Comparison of ENCODE assay signal across 7 mouse cellular contexts in the genomic region with DNA sequence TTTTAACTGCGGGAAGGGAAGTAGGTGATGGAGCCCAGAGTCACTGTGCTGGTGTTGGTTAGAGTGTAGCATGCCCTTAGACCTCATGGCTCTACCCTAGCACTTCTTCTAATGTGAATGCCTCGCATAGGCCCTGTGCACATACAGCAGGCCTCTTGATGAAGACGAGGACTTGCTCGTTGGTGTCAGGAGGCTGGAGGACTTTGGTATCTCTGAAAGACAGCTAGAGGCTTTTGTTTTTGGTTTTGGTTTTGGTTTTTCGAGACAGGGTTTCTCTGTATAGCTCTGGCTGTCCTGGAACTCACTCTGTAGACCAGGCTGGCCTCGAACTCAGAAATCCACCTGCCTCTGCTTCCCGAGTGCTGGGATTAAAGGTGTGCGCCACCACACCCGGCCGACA. TPM values are rescaled to one million over a fixed set of nuclear protein-coding genes. Genes with fewer than 3 reads are reported as not detected.
DNase-seq lines count a peak whose midpoint lies in the region; ATAC-seq and TF ChIP-seq lines count a peak whose summit lies in the region.
"Not testable (repeated sequence)": the region's sequence is repeated elsewhere in the genome, so short reads cannot be mapped to it uniquely, and the experiment has no call there.

No protein-coding gene starts in this region.

- H3K27ac ChIP-seq in liver, embryonic 11.5 days (ENCODE audit: low read depth, low read length): peak overlapping the region; percentile 59
- H3K27ac ChIP-seq in liver, embryonic 15.5 days (replicated peaks): peak overlapping the region; percentile 88

- peaks cover 80% of the 10 kb centered on the region for H3K4me1 ChIP-seq in G1E (ENCODE audit: insufficient read depth, low read depth, low read length)
- peaks cover 73% of the 10 kb centered on the region for H3K4me1 ChIP-seq in liver, embryonic 11.5 days (replicated peaks; ENCODE audit: control insufficient read depth, insufficient read depth, low read length)
- H3K4me1 ChIP-seq in liver, embryonic 15.5 days (replicated peaks): peaks cover 85% of the 10 kb centered on the region
- peaks cover 90% of the 10 kb centered on the region for H3K4me1 ChIP-seq in megakaryocyte, embryonic 14.5 days

- peak overlapping the region; percentile 57 for H3K4me2 ChIP-seq in liver, embryonic 11.5 days
- peak overlapping the region; percentile 66 for H3K4me2 ChIP-seq in liver, embryonic 15.5 days

- not testable (repeated sequence) for ATAC-seq in G1E (ENCODE audit: extremely low read depth, insufficient number of reproducible peaks, low FRiP score, poor library complexity, severe bottlenecking); liver, embryonic 11.5 days (replicated peaks; ENCODE audit: low FRiP score); liver, embryonic 15.5 days (ENCODE audit: insufficient read depth)
- ATAC-seq in common myeloid progenitor, adult 5-6 weeks (replicated peaks; ENCODE audit: low read depth, poor library complexity, severe bottlenecking): 0 out of 2 replicates have a peak, but pooled peaks have one; percentile 33

- peak overlapping the region; percentile 52; the same call in 1 of the 2 replicates for H3K4me3 ChIP-seq in G1E (ENCODE audit: low read depth, low read length)
- not testable (repeated sequence) for H3K4me3 ChIP-seq in liver, embryonic 11.5 days (ENCODE audit: low read depth, low read length)
- peak overlapping the region; percentile 41 for H3K4me3 ChIP-seq in liver, embryonic 15.5 days (replicated peaks)
- H3K4me3 ChIP-seq in megakaryocyte, embryonic 14.5 days (replicated peaks): peak overlapping the region; percentile 87

- H3K9ac ChIP-seq in liver, embryonic 11.5 days (ENCODE audit: low read depth, low read length): not testable (repeated sequence)
- peak overlapping the region; percentile 15 for H3K9ac ChIP-seq in liver, embryonic 15.5 days

- WGBS in liver, embryonic 11.5 days: 72% methylated on average over 10 of the region's 10 CpGs
- 55% methylated on average over 10 of the region's 10 CpGs for WGBS in liver, embryonic 15.5 days (ENCODE audit: insufficient replicate concordance)

- H3K27me3 ChIP-seq in G1E (ENCODE audit: insufficient read depth, low read length); liver, embryonic 11.5 days (replicated peaks; ENCODE audit: control insufficient read depth, insufficient read depth, low read length); liver, embryonic 15.5 days; megakaryocyte, embryonic 14.5 days (replicated peaks): not testable (repeated sequence)

- TF ChIP-seq CTCF in G1E (IDR thresholded peaks at IDR 0.05; ENCODE audit: low read depth, low read length): not testable (repeated sequence)

- peak; percentile 37 for DNase-seq in CD4-positive helper T cell, adult 2 months (ENCODE audit: low read depth, low spot score)
- not testable (repeated sequence) for DNase-seq in G1E (ENCODE audit: low spot score); liver, embryonic 11.5 days (ENCODE audit: low spot score)
- peak; percentile 76 for DNase-seq in heart, adult 11 months

- H3K9me3 ChIP-seq in G1E (replicated peaks); liver, embryonic 11.5 days (ENCODE audit: control insufficient read depth, low read length); liver, embryonic 15.5 days (replicated peaks); megakaryocyte, embryonic 14.5 days: not testable (repeated sequence)

- peaks cover 41% of the 10 kb centered on the region for H3K36me3 ChIP-seq in G1E (replicated peaks)
- H3K36me3 ChIP-seq in liver, embryonic 11.5 days (ENCODE audit: control insufficient read depth, insufficient read depth, low read length); liver, embryonic 15.5 days (replicated peaks): not testable (repeated sequence)
- H3K36me3 ChIP-seq in megakaryocyte, embryonic 14.5 days (replicated peaks; ENCODE audit: low read length): peaks cover 70% of the 10 kb centered on the region

RNA-seq across cellular contexts. Expression of gene Bmp2k, which starts 11.7 kb away (rescaled TPM):
- total RNA-seq in G1E (2014; fragmentation: Nextera tagmentation): 944 and 1,145 TPM in 2 replicates
- 341 and 380 TPM in 2 replicates for total RNA-seq in G1E (2017)
- 51.6 and 52.6 TPM in 2 replicates for polyA plus RNA-seq in G1E (2012)
- 24.6 and 29.1 TPM in 2 replicates for total RNA-seq in common myeloid progenitor, adult 5-6 weeks (2017)
- polyA plus RNA-seq in liver, embryonic 11.5 days (2014; fragmentation: Nextera tagmentation; extraction: Ambion mirVana): 31.1 and 34.5 TPM in 2 replicates
- 31.1 and 31.3 TPM in 2 replicates for polyA plus RNA-seq in liver, embryonic 15.5 days (2015; fragmentation: Nextera tagmentation; extraction: Ambion mirVana)
- 11.6 and 15.5 TPM in 2 replicates for polyA plus RNA-seq in megakaryocyte, embryonic 14.5 days (2012; ENCODE audit: insufficient read depth, low replicate concordance)
